Mouse (Mus musculus) lung, embryonic 15.5 days (tissue): Measurements from ENCODE around the gene Osgep. TPM values are rescaled to one million over a fixed set of nuclear protein-coding genes. Genes with fewer than 3 reads are reported as not detected.

Experiments used
- ATAC-seq: fragments of 200-750 bp; cut with Nextera tagmentation; 2 replicates; pipeline ENCODE4 v1.8.0; 2017; ENCODE audit warnings: moderate number of reproducible peaks, borderline replicate concordance; ENCODE audit not compliant: low FRiP score, low TSS enrichment; ENCODE audit errors: extremely low read depth
- H3K27ac ChIP-seq: fragments of 300-500 bp; sonication (generic); 2 replicates; pipeline ENCODE4 v1.5.1; 2015; ENCODE audit warnings: moderate library complexity, mild to moderate bottlenecking, inconsistent platforms
- H3K27me3 ChIP-seq: fragments of 300-500 bp; sonication (generic); 2 replicates; pipeline ENCODE4 v1.6.1; 2015; ENCODE audit warnings: inconsistent platforms
- H3K36me3 ChIP-seq: fragments of 300-500 bp; sonication (generic); 2 replicates; pipeline ENCODE4 v1.6.1; 2015; ENCODE audit warnings: inconsistent platforms
- H3K4me1 ChIP-seq: fragments of 300-500 bp; sonication (generic); 2 replicates; pipeline ENCODE4 v1.6.1; 2015; ENCODE audit warnings: inconsistent platforms
- H3K4me2 ChIP-seq: fragments of 300-500 bp; sonication (generic); 2 replicates; pipeline ENCODE4 v1.6.1; 2015; ENCODE audit warnings: inconsistent platforms, mild to moderate bottlenecking, moderate library complexity
- H3K4me3 ChIP-seq: fragments of 300-500 bp; sonication (generic); 2 replicates; pipeline ENCODE4 v1.5.1; 2015; ENCODE audit warnings: mild to moderate bottlenecking, inconsistent platforms
- H3K9ac ChIP-seq: fragments of 300-500 bp; sonication (generic); 2 replicates; pipeline ENCODE4 v1.6.1; 2015; ENCODE audit warnings: inconsistent platforms
- H3K9me3 ChIP-seq: fragments of 300-500 bp; sonication (generic); 2 replicates; pipeline ENCODE4 v1.6.1; 2016; ENCODE audit warnings: inconsistent platforms
- WGBS: fragments of 180-500 bp; shearing (Covaris S2); methylation state at CpG from one replicate; pipeline ENCODE4 v1.1.7; 2015; 5-methylcytosine and 5-hydroxymethylcytosine counted together
- polyA plus RNA-seq: library from polyadenylated mRNA; unstranded; fragments of >200 nt; fragmentation: Nextera tagmentation; extraction: Ambion mirVana; gene quantifications from 2 replicates; pipeline ENCODE4 v1.2.1, GENCODE M21; 2015

Osgep gene
- polyA plus RNA-seq, 1 experiment from 2014 or later, result 174 TPM

- WGBS, result 18% methylated on average over 23 of the region's 23 CpGs
- peak; percentile 32; the same call in 1 of the 2 replicates for ATAC-seq
- no peak overlapping the region for H3K27ac ChIP-seq
Observed at GRCm38 (mm10) chr14:50896747-50897373, 27.8 kb downstream of the Osgep start.

GRCm38 (mm10) chr14:50895985-50896746 is 28.5 kb downstream of the Osgep start:
- peak; percentile 78 for ATAC-seq
- Histone ChIP-seq H3K4me3 (peak overlapping the region; percentile 36), H3K4me2 (peak overlapping the region; percentile 70), H3K27ac (no peak overlapping the region), H3K36me3 (no peaks in the 10 kb centered on the region), H3K4me1 (peaks cover 19% of the 10 kb centered on the region), H3K9ac (peak overlapping the region; percentile 28), H3K27me3 (peaks cover 5% of the 10 kb centered on the region), H3K9me3 (no peaks in the 10 kb centered on the region)
- 12% methylated on average over 19 of the region's 19 CpGs for WGBS

More at GRCm38 (mm10) chr14:50896747-50897373, 27.8 kb downstream of the Osgep start:
- H3K36me3 ChIP-seq, result no peaks in the 10 kb centered on the region
- peak overlapping the region; percentile 28 for H3K9ac ChIP-seq
- H3K4me1 ChIP-seq, result peaks cover 19% of the 10 kb centered on the region
- no peaks in the 10 kb centered on the region for H3K9me3 ChIP-seq
- peak overlapping the region; percentile 70 for H3K4me2 ChIP-seq
- peak overlapping the region; percentile 36 for H3K4me3 ChIP-seq
- H3K27me3 ChIP-seq, result peaks cover 5% of the 10 kb centered on the region

GRCm38 (mm10) chr14:50895407-50895806 is 29.3 kb downstream of the Osgep start:
- H3K4me1 ChIP-seq, result peaks cover 19% of the 10 kb centered on the region
- H3K9ac ChIP-seq, result no peak overlapping the region
- no peak for ATAC-seq
- H3K4me3 ChIP-seq, result no peak overlapping the region
- H3K4me2 ChIP-seq, result no peak overlapping the region
- H3K9me3 ChIP-seq, result no peaks in the 10 kb centered on the region
- H3K36me3 ChIP-seq, result no peaks in the 10 kb centered on the region
- peaks cover 5% of the 10 kb centered on the region for H3K27me3 ChIP-seq
- no peak overlapping the region for H3K27ac ChIP-seq

GRCm38 (mm10) chr14:50892541-50893459 is 31.9 kb downstream of the Osgep start:
- 71% methylated on average over 22 of the region's 22 CpGs for WGBS
- ATAC-seq, result no peak

GRCm38 (mm10) chr14:50892091-50892490 is 32.6 kb downstream of the Osgep start:
- WGBS, result 81% methylated on average over 7 of the region's 7 CpGs
- Histone ChIP-seq H3K27me3 (no peaks in the 10 kb centered on the region; the same call in 1 of the 2 replicates), H3K4me3 (no peak overlapping the region), H3K27ac (no peak overlapping the region), H3K9ac (no peak overlapping the region), H3K36me3 (no peaks in the 10 kb centered on the region), H3K4me2 (no peak overlapping the region), H3K4me1 (peaks cover 17% of the 10 kb centered on the region), H3K9me3 (no peaks in the 10 kb centered on the region)
- no peak for ATAC-seq

More at GRCm38 (mm10) chr14:50892541-50893459, 31.9 kb downstream of the Osgep start:
- peaks cover 4% of the 10 kb centered on the region for H3K27me3 ChIP-seq
- no peak overlapping the region for H3K4me2 ChIP-seq
- H3K9ac ChIP-seq, result no peak overlapping the region
- H3K4me1 ChIP-seq, result peaks cover 19% of the 10 kb centered on the region
- H3K4me3 ChIP-seq, result no peak overlapping the region
- H3K36me3 ChIP-seq, result no peaks in the 10 kb centered on the region
- H3K9me3 ChIP-seq, result no peaks in the 10 kb centered on the region
- H3K27ac ChIP-seq, result no peak overlapping the region

- no peak overlapping the region for H3K27ac ChIP-seq
- no peak overlapping the region for H3K4me3 ChIP-seq
- no peak overlapping the region for H3K4me2 ChIP-seq
- no peaks in the 10 kb centered on the region for H3K9me3 ChIP-seq
- H3K9ac ChIP-seq, result no peak overlapping the region
- peaks cover 13% of the 10 kb centered on the region for H3K4me1 ChIP-seq
- no peaks in the 10 kb centered on the region; the same call in 1 of the 2 replicates for H3K27me3 ChIP-seq
- 91% methylated on average over 8 of the region's 8 CpGs for WGBS
- H3K36me3 ChIP-seq, result no peaks in the 10 kb centered on the region
- ATAC-seq, result no peak
Observed at GRCm38 (mm10) chr14:50891621-50892020, 33.1 kb downstream of the Osgep start.

- ATAC-seq, result no peak
- H3K27ac ChIP-seq, result no peak overlapping the region
Observed at GRCm38 (mm10) chr14:50876236-50876950, 48.3 kb downstream of the Osgep start.

GRCm38 (mm10) chr14:50875591-50876230 is 49.0 kb downstream of the Osgep start:
- no peak overlapping the region for H3K4me2 ChIP-seq
- no peaks in the 10 kb centered on the region for H3K9me3 ChIP-seq
- ATAC-seq, result no peak
- H3K9ac ChIP-seq, result no peak overlapping the region
- no peaks in the 10 kb centered on the region for H3K36me3 ChIP-seq
- no peaks in the 10 kb centered on the region for H3K27me3 ChIP-seq
- 74% methylated on average over 6 of the region's 6 CpGs for WGBS
- no peak overlapping the region for H3K27ac ChIP-seq
- no peak overlapping the region for H3K4me3 ChIP-seq
- H3K4me1 ChIP-seq, result peaks cover 2% of the 10 kb centered on the region; the same call in 1 of the 2 replicates

More at GRCm38 (mm10) chr14:50876236-50876950, 48.3 kb downstream of the Osgep start:
- Histone ChIP-seq H3K9ac (no peak overlapping the region), H3K4me1 (no peaks in the 10 kb centered on the region), H3K9me3 (no peaks in the 10 kb centered on the region), H3K36me3 (no peaks in the 10 kb centered on the region), H3K4me3 (no peak overlapping the region), H3K4me2 (no peak overlapping the region), H3K27me3 (no peaks in the 10 kb centered on the region)
- WGBS, result 78% methylated on average over 6 of the region's 6 CpGs

- Histone ChIP-seq H3K4me3 (no peak overlapping the region), H3K4me1 (peaks cover 5% of the 10 kb centered on the region; the same call in 1 of the 2 replicates)
Observed at GRCm38 (mm10) chr14:50875175-50875574, 49.5 kb downstream of the Osgep start.

GRCm38 (mm10) chr14:50871284-50871683 is 53.4 kb downstream of the Osgep start:
- Histone ChIP-seq H3K9me3 (no peaks in the 10 kb centered on the region), H3K4me3 (no peak overlapping the region), H3K27me3 (no peaks in the 10 kb centered on the region), H3K4me2 (no peak overlapping the region), H3K36me3 (peaks cover 3% of the 10 kb centered on the region; the same call in 1 of the 2 replicates), H3K4me1 (peaks cover 8% of the 10 kb centered on the region; the same call in 1 of the 2 replicates), H3K9ac (no peak overlapping the region), H3K27ac (no peak overlapping the region)
- WGBS, result 74% methylated on average over 2 of the region's 2 CpGs
- ATAC-seq, result no peak

More at GRCm38 (mm10) chr14:50875175-50875574, 49.5 kb downstream of the Osgep start:
- no peak overlapping the region for H3K4me2 ChIP-seq
- no peak overlapping the region for H3K27ac ChIP-seq
- H3K27me3 ChIP-seq, result no peaks in the 10 kb centered on the region
- no peaks in the 10 kb centered on the region for H3K36me3 ChIP-seq
- WGBS, result 82% methylated on average over 3 of the region's 3 CpGs
- H3K9ac ChIP-seq, result no peak overlapping the region
- H3K9me3 ChIP-seq, result no peaks in the 10 kb centered on the region
- ATAC-seq, result no peak
